Mouse (Mus musculus): Measurements from ENCODE around the gene Prickle1.
A peak's percentile ranks its signal among the peaks of the same experiment; 100 is the strongest.

Gene Prickle1

DNA sequence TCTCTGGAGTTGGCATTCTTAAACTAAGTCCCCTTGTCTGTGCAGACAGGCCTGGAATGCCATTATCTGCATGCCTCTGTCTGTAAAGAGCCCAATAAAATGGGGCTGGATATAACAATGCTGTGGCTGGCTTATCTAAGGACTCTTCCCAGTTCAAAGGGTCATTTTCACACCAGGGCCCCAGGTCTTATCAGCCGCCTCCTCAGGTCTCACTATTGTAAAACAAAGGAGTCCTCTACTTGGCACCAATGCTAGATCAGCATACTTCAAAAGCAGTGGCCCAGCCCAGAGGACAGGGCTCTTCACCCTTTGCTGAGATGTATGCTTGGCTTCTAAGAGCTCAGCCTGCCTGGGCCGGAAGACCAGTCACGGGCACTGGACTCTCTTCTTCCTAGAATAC lies 56.3 kb downstream of the Prickle1 start:
- DNase-seq (ENCODE audit: low spot score): no peak

DNA sequence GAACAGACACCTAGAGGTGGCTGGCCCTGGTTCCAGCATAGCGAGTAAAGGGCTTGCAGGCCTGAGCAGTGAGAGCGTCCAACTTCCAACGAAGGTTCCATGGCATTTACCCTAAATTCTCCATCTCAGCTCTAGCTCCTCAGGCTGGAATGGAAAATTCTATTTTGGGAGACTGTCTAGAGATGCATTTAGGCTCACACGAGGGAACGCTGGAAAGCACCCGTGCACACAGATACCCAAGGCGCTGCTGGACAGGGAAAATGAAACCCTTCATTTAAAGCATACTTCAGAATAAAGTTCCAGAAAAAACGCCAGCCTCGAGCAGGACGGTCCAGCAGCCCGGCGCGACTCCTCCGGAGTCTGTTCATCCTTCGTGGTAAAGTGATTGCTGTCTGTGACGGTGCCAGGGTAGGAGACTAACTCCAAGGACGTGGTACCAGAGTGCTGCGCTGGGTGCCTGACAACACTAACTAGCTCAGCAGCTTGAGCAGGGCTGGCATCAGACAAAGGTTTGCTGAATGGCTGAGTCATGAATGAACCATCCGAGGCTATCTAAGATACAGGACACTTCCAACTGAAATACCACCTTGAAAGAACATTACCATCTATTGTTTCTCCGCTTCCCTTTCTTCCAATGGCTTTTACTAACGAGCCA lies 57.0 kb downstream of the Prickle1 start:
- no peak for DNase-seq (ENCODE audit: low spot score)

DNA sequence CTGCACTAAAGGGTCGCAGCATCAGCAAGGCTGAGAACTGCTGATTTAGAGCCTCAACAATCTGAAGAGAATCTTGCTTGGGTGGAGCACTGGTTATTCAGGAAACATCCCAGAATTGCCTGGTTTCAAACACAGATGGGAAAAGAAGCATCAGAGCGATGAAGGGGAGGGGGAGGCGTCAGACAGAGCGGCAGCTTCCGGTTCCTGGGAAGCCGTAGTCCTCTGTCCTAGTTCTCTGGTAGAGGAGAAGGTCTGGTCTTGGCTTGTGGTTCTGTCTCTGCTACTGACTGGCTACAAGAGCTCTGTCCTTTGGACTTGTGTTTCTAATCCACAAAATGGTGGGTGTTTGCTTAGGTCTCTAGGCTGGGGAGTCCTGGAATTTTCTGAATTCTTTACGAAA lies 57.9 kb downstream of the Prickle1 start:
- DNase-seq (ENCODE audit: low spot score): no peak

- no peak for DNase-seq (ENCODE audit: low spot score)
Observed at GRCm38 (mm10) chr15:93536191-93536590, 59.5 kb downstream of the Prickle1 start.

- no peak for DNase-seq (ENCODE audit: low spot score)
Observed at GRCm38 (mm10) chr15:93530703-93531032, 65.0 kb downstream of the Prickle1 start.

- DNase-seq (ENCODE audit: low spot score): no peak
Observed at GRCm38 (mm10) chr15:93529831-93530702, 65.6 kb downstream of the Prickle1 start.

DNA sequence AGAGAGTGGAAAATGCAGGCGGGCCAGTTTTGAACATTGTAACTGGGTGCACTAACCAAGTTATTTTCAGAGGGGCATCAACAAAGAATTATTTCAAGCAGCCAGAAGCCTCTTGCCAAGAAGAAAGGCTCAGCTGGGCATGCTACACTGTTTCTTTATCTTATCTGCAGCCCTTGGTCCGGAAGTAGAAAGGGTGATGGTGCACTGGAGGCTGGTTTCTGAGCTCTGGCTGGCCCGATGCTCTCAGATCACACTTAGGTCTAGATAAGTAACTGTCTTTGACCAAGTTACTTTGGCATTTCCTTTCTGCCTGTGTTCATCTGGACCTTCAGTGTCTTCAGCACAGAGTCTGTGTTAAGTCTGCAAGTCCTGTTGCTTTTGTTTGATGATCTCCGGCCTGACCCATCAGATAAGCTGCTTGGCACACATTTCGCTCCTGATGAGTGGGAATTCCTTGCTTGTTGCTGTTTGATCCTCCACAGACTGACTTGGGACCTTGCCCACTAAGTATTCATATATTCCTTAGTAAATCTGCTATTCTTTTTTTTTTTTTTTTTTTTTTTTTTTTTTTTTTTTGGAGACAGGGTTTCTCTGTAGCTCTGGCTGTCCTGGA lies 70.3 kb downstream of the Prickle1 start:
- DNase-seq (ENCODE audit: low spot score): no peak

DNA sequence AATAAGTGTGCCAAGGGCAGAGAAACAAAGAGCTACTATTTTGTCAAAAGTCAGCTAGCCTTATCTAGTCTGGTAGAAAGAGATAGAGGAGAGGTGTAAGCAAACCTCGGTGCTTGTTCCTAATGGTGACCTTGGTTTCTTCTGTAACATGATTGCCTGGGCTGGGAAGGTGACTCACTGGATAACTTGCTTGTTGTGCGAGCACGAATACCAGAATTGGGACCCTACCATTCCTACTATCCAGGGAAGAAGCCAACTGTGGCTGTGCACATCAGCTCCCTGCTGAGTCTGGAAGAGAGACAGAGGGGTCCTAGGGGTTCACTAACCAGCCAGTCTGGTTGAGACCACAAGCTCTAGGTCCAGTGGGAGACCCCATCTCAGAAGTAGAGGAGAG lies 73.9 kb downstream of the Prickle1 start:
- no peak for DNase-seq (ENCODE audit: low spot score)

GRCm38 (mm10) chr15:93521088-93521786 lies 74.5 kb downstream of the Prickle1 start:
- DNase-seq (ENCODE audit: low spot score): no peak

- peak; percentile 58 for DNase-seq (ENCODE audit: low spot score)
Observed at GRCm38 (mm10) chr15:93519836-93520826, 75.6 kb downstream of the Prickle1 start.

DNA sequence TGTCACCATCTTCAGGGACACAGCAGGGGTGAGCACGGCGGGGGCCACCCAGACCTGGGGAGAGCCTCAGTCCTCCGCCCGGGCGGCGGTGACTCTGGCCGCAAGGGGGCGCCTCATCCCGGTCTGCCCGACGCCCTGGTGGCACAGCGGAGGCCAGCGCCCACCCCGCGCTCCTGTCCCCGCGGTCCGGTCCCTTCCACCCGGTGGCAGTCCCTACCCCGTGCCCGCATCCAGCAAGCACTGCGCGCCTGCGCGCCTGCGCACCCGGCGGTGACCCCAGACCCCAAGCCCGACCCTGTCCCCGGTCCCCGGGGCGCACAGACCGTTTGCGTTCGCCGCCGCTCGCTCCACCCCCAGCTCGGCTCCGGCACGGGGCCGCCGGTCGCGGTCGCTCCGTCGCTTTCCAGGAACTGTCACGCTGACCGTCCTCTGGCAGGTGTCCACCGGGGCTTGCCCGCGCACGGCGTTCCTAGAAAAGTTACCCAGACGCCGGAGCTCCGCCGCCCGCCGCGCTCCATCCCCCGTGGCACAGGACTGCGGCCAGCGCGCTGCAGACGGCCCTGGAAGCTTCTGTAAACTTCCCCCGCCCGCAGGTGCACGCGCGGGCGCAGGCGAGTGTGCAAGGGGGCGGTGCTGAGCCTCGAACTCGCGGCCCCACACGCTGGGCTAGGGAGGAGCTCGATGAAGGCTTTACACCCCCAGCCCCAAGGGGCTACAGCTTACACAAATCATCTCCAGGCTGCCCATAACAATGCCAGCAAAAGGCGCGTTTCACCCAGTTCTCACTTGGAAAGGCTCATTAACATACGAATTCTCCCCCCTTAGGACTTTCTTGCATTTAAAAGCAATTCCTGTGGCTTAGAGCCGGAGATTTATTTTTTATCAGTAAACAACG lies 76.5 kb downstream of the Prickle1 start:
- DNase-seq (ENCODE audit: low spot score): peak; percentile 97

GRCm38 (mm10) chr15:93518143-93518902 lies 77.4 kb downstream of the Prickle1 start:
- no peak for DNase-seq (ENCODE audit: low spot score)

GRCm38 (mm10) chr15:93517022-93517565 lies 78.6 kb downstream of the Prickle1 start:
- no peak for DNase-seq (ENCODE audit: low spot score)

- no peak for DNase-seq (ENCODE audit: low spot score)
Observed at GRCm38 (mm10) chr15:93515316-93515715, 80.4 kb downstream of the Prickle1 start.

DNA sequence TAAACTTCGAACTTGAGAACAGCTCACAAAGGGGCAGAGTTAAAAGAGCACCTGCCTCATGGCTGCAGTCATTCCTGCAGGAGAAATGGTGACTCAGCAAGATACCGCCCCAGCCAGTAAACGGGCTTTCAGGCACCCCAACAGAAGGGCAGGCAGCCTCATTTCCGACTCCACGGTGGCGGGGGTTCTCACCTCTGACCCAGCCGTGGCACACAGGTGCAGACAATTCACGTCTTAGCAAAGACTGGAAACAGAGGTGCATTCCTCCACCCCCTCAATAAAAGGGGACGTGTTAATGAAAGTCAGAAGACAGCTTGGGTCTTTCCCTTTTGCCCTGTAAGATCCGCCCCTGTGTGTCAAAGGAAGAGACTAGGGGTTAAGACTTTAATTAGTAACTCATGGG lies 81.8 kb downstream of the Prickle1 start:
- DNase-seq (ENCODE audit: low spot score): no peak

DNA sequence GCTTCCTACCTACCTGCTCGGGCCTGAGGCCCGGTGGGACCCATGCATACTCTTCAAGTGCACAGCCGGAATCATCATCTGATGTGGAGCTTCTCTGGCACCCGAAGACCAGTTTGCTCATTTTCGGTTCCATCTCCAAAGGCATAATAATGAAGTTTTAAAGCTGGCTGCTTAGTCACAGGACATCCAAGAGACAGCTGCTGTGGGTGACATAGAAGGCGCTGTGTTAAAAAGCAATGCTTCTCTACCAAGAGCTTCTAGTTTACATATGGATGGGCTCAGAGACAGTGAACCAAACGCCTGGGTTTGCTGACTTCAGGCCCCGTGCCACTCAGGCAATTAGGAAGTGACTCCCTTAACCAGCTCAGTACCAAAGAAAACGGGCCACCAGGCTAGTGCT lies 83.3 kb downstream of the Prickle1 start:
- DNase-seq (ENCODE audit: low spot score): no peak

- no peak for DNase-seq (ENCODE audit: low spot score)
Observed at GRCm38 (mm10) chr15:93510690-93511336, 84.9 kb downstream of the Prickle1 start.

DNA sequence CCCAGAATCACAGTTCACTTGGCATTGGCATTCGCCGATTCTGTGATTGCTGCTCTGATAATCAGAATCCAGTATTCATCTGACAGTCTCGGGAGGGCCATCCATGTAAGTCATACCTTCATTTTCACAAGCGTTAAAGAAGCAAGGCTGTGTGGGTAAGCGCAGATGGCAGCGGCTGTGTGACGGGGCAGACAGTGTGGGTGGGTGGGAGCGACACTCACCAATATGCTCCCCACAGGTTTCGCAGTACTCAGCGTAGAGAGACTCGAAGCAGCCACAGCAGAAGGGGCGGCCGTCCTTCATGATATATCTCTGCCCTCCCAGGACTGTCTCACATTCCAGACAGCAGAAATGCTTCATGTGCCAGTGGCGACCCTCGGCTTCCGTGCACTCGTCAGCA lies 90.9 kb downstream of the Prickle1 start:
- DNase-seq (ENCODE audit: low spot score): no peak

Measured in testis, postnatal 10 days (tissue).